Mouse (Mus musculus): ENCODE measurements around the gene Aifm3.

DNA sequence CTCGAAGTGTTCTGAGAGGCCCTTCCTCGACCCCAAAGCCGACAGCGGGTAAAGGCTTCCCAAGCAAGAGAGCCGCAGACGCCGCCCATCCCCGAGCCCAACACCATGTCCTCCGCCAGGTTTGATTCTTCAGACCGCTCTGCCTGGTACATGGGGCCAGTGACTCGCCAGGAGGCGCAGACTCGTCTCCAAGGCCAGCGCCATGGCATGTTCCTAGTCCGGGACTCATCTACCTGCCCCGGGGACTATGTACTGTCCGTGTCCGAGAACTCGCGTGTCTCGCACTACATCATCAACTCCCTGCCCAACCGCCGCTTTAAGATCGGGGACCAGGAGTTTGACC, 37.1 kb upstream of the Aifm3 start:
- TF ChIP-seq TAL1 (IDR thresholded peaks at IDR 0.05; ENCODE audit: low read length) (no peak), GATA1 (IDR thresholded peaks at IDR 0.05; ENCODE audit: low read length) (no peak)

Data from erythroblast, embryonic 14.5 days (primary cell).